Mouse (Mus musculus) ES-Bruce4 (cell line): Measurements from ENCODE around the gene Mfsd10. TPM values are rescaled to one million over a fixed set of nuclear protein-coding genes. Genes with fewer than 3 reads are reported as not detected.

Experiments
- H3K27ac ChIP-seq: 2 replicates; pipeline ENCODE4 v1.5.1; 2012; ENCODE audit warnings: low read length, inconsistent platforms; ENCODE audit not compliant: insufficient read depth
- H3K27me3 ChIP-seq: 2 replicates; pipeline ENCODE4 v1.6.1; 2012; ENCODE audit warnings: mild to moderate bottlenecking, low read length, inconsistent platforms; ENCODE audit not compliant: control insufficient read depth, poor library complexity, insufficient read depth, severe bottlenecking
- H3K36me3 ChIP-seq: 2 replicates; pipeline ENCODE4 v1.6.1; 2012; ENCODE audit warnings: inconsistent platforms, mild to moderate bottlenecking, low read length, moderate library complexity; ENCODE audit not compliant: control insufficient read depth, poor library complexity, insufficient read depth, severe bottlenecking
- H3K4me1 ChIP-seq: one replicate; pipeline ENCODE4 v1.8.1; 2011; ENCODE audit warnings: low read length; ENCODE audit not compliant: control insufficient read depth, insufficient read depth
- H3K4me3 ChIP-seq: 2 replicates; pipeline ENCODE4 v1.5.1; 2011; ENCODE audit warnings: low read depth, mild to moderate bottlenecking, low read length
- H3K9ac ChIP-seq: 2 replicates; pipeline ENCODE4 v1.6.1; 2012; ENCODE audit warnings: low read depth, mild to moderate bottlenecking, inconsistent platforms; ENCODE audit not compliant: poor library complexity, severe bottlenecking
- H3K9me3 ChIP-seq: replicated peaks from 2 replicates; pipeline ENCODE4 v1.6.1; 2012; ENCODE audit warnings: mild to moderate bottlenecking, low read length, inconsistent platforms; ENCODE audit not compliant: control insufficient read depth, poor library complexity, insufficient read depth, severe bottlenecking
- CTCF ChIP-seq: IDR thresholded peaks from one replicate; pipeline ENCODE4 v1.8.1; 2011; ENCODE audit warnings: low read depth, low read length
- EP300 ChIP-seq: IDR thresholded peaks from 2 replicates; pipeline ENCODE4 v1.6.1; 2011; ENCODE audit warnings: low read depth, low read length; ENCODE audit not compliant: insufficient read depth
- POLR2A ChIP-seq: IDR thresholded peaks from one replicate; pipeline ENCODE4 v1.8.1; 2011; ENCODE audit warnings: low read length; ENCODE audit not compliant: insufficient read depth
- polyA plus RNA-seq: library from polyadenylated mRNA; stranded (reverse); fragments of >200 nt; gene quantifications from 2 replicates; pipeline ENCODE4 v1.2.4, GENCODE M21; 2011; ENCODE audit warnings: low read depth; ENCODE audit not compliant: missing spikeins, insufficient read depth, insufficient read length

The Mfsd10 gene
- polyA plus RNA-seq, 1 experiment, result 70.1 TPM

DNA sequence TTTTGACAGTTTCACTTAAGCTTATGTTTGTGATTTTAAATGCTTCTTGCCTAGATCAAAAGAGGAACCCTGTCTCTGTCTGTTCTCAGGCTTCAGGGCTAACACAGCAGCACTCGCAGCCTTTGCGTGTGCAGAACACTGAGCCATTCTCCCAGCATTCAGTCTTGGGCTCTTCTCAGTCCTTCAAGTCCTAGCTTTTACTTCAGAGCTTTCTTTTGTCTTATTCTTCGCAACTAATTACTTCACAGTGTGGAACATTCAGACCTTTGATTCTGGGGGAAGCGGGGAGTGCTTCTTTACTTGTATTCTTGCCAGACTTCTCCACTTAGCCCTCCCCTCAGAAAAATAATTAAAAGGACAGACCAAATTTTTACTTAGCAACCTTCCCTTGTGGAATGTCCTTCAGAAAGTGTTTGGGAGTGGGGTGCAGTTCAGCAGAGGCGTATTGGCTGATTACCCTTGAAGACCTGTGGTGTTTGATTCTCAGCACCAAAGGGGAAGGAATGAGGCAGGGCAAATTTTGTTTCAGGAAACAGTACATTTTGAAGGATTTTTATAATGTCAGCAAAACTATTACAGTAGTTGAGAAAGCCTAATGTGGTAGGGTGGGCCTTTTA is 45.5 kb downstream of the Mfsd10 start:
- H3K27ac ChIP-seq, result no peak overlapping the region
- no peak overlapping the region for H3K9ac ChIP-seq

DNA sequence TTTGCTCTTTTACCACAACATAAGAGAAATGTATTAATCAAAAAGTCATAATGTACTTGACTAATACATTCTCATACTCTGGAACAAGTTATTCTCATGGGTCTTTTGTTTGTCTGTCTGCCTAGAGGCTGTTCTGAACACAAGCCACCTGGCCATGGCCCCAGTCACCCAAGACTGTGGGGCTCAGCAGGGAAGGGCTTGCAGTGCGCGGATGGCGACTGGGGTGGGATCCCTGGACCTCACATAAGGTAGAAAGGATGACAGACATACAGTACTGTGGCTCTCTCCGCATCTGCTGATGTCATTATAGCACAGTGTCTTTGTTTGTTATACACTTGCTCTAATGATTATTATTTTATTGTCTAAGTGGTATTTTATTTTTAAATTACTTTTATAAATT is 46.3 kb downstream of the Mfsd10 start:
- TF ChIP-seq POLR2A, result no peak
- no peak for TF ChIP-seq CTCF
- TF ChIP-seq EP300, result no peak
- no peak overlapping the region for H3K27ac ChIP-seq
- H3K36me3 ChIP-seq, result no peaks in the 10 kb centered on the region
- peaks cover 2% of the 10 kb centered on the region for H3K4me1 ChIP-seq
- no peaks in the 10 kb centered on the region for H3K9me3 ChIP-seq
- no peaks in the 10 kb centered on the region for H3K27me3 ChIP-seq
- H3K9ac ChIP-seq, result no peak overlapping the region
- no peak overlapping the region for H3K4me3 ChIP-seq

More for the DNA sequence above, 45.5 kb downstream of the Mfsd10 start:
- Histone ChIP-seq H3K4me3 (no peak overlapping the region), H3K9me3 (no peaks in the 10 kb centered on the region), H3K4me1 (peaks cover 2% of the 10 kb centered on the region), H3K36me3 (no peaks in the 10 kb centered on the region), H3K27me3 (no peaks in the 10 kb centered on the region)
- no peak for TF ChIP-seq CTCF
- TF ChIP-seq POLR2A, result no peak
- no peak for TF ChIP-seq EP300

DNA sequence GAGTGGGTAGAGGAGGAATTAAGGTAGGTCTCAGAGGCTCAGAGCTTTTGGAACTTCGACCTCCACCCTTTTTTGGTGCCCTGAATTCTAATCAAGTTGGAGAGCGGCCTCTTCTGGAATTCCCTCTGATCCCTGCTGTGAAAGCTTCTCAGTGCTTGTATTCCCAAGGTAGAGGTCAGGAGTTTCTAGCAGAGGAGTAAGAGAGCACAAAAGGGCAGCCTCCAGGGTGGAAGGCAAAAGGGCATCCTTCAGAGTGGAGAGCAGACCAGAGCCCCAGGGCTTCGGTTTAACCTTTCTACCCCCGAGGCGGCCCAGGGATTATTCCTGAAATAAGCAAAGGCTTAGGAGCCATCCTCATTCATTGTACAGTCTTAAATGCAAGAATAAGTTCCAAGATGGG is 47.0 kb downstream of the Mfsd10 start:
- Histone ChIP-seq H3K9me3 (no peaks in the 10 kb centered on the region), H3K36me3 (no peaks in the 10 kb centered on the region), H3K9ac (no peak overlapping the region), H3K27ac (peak overlapping the region; percentile 67; the same call in 1 of the 2 replicates), H3K4me3 (no peak overlapping the region), H3K4me1 (peaks cover 2% of the 10 kb centered on the region), H3K27me3 (no peaks in the 10 kb centered on the region)
- TF ChIP-seq POLR2A (no peak), EP300 (0 out of 2 replicates have a peak, but pooled peaks have one; percentile 22)

DNA sequence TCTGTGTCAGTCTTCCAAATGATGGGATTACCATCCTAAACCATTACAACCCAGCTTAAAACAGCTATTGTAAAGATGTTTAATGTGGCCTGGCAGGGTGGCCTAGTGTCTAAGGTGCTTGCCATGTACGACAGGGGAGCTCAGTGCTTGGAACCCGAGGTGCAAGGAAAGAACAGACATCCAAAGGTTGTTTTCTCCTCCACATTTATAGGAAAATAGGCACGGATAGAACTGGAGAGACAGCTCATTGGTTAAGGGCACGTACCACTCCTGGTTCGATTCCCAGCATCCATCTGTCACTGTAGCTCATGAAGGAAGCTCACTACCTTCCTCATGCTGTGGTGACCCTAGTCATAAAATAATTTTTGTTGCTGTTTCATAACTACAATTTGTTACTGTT is 49.1 kb downstream of the Mfsd10 start:
- no peaks in the 10 kb centered on the region for H3K36me3 ChIP-seq
- no peak overlapping the region for H3K27ac ChIP-seq
- H3K4me1 ChIP-seq, result peaks cover 2% of the 10 kb centered on the region
- TF ChIP-seq CTCF (no peak), POLR2A (no peak), EP300 (no peak)
- no peaks in the 10 kb centered on the region for H3K9me3 ChIP-seq
- no peak overlapping the region for H3K9ac ChIP-seq
- no peak overlapping the region for H3K4me3 ChIP-seq
- no peaks in the 10 kb centered on the region for H3K27me3 ChIP-seq

DNA sequence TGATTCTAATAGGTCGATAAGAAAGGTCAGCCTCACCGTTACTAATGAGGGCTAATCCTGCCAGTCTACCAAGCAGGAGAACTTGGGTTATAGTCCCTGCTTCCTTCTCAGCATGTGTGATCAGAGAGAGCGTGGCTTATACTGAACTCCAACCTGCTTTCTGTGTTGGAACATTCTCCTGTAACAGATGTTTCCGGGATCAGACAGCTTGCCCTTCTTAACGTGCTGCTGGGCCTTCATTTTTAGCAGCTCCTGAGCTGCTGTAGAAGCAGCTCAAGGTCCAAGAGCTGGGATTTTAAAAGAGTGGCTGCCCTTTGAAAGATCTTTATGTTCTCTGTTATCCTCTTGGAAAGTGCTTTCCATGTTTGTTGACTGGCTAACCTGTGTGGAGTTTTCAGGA is 51.8 kb downstream of the Mfsd10 start:
- no peak overlapping the region for H3K4me3 ChIP-seq
- H3K36me3 ChIP-seq, result no peaks in the 10 kb centered on the region
- H3K9ac ChIP-seq, result no peak overlapping the region
- H3K27me3 ChIP-seq, result no peaks in the 10 kb centered on the region
- H3K9me3 ChIP-seq, result no peaks in the 10 kb centered on the region
- TF ChIP-seq POLR2A, result no peak
- no peak for TF ChIP-seq EP300
- TF ChIP-seq CTCF, result no peak
- H3K4me1 ChIP-seq, result no peaks in the 10 kb centered on the region
- H3K27ac ChIP-seq, result no peak overlapping the region

Other genes starting within 250 kb of the Mfsd10 start
- 10.1 and 14.0 TPM in 2 replicates for gene Tnip2, start 123.2 kb downstream of the Mfsd10 start, polyA plus RNA-seq
- 2.6 and 2.8 TPM in 2 replicates for gene Sh3bp2, start 111.4 kb downstream of the Mfsd10 start, polyA plus RNA-seq
- gene Add1, start 63.5 kb downstream of the Mfsd10 start, polyA plus RNA-seq, result 71.7 and 76.9 TPM in 2 replicates
- gene Nop14, start 22.9 kb upstream of the Mfsd10 start, polyA plus RNA-seq, result 80.7 and 82.6 TPM in 2 replicates
- gene Grk4, start 23.2 kb upstream of the Mfsd10 start, polyA plus RNA-seq, result 0.25 TPM in 1 of 2 replicates, not detected in the other
- gene Htt, start 124.5 kb upstream of the Mfsd10 start, polyA plus RNA-seq, result 42.1 and 42.3 TPM in 2 replicates